Mouse (Mus musculus) adipocyte (in vitro differentiated cells): ENCODE measurements around the gene Gla.
"Not testable (repeated sequence)": the region's sequence is repeated elsewhere in the genome, so short reads cannot be mapped to it uniquely, and the experiment has no call there.

Experiments
- DNase-seq: peaks from one replicate; pipeline ENCODE4 v3.0.0-alpha.2; 2016; ENCODE audit warnings: low spot score

Gla gene

DNA sequence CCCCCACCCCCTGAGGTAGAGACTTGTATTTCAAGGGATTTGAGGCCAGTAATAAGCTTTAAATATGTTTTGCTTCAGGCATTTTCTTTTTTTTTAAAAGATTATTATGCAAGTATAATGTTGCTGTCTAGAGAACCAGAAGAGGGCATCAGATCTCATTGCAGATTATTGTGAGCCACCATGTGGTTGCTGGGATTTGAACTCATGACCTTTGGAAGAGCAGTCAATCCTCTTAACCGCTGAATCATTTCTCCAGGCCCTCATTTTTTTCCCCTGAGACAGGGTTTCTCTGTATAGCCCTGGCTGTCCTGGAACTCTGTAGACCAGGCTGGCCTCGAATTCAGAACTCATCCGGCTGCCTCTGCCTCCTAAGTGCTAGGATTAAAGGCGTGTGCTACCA is 12.7 kb downstream of the Gla start:
- peak; percentile 46 for DNase-seq

DNA sequence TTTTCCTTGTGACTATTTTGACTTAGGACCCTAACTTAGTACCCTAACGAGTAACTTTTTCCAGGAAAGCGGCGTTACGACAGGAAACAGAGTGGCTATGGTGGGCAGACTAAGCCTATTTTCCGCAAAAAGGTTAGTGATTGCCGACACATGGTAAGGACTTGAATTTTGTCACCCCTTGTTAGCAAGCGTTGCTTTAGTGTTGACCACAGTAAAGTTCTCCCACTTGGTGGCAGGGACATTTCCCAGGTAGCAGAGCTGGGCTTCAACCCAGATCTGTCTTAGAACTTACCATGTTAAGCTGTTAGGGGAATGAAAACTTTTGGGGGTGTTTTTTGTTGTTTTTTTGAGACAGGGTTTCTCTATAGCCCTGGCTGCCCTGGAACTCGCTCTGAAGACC is 14.5 kb downstream of the Gla start:
- DNase-seq, result peak; percentile 5

DNA sequence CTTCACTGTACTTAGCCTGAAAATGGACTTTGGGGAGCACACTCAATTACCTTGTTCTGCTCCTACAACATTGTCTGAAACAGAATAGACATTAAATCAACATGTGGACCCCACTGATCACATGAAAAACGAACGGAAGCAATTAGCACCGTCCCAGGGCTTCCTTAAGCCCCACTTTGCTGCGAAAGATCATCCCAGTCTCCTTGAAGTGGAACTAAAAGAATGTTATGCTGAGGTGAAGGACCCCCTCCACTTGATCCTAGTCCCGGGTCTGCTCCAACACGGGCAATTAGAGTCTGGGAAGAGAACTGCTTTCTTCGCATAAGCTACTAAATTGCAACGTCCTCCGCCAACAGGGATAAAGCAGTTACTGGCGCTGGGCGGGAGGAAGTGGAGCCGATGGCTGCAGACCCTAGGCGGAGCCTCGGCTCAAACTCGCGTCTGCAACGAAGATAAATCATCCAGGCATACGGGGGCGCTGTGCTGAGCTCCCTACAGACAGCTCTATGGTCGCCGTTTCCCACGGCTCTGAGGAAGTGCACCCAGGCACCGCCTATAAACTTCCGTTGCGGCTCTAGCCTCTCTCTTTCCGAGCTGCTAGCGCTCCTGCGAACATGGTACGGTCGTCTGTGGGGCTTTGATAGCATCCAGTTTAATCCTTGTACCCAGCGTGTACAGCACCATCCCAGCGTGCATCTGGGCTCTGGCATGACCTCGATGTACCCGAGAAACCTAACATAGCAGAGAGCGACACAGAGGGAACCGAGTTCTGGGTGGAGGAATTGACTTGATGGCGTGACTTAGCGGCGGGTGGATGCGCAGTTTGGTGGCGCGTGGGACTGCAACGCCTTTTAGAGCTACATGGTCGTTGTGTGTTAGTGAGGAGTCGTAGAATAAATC is 15.6 kb downstream of the Gla start, which contains the start of gene Rpl36a:
TSS of gene Rpl36a (plus strand) at position 552 of the 900 bp plus-strand sequence.
- peak; percentile 90 for DNase-seq

DNA sequence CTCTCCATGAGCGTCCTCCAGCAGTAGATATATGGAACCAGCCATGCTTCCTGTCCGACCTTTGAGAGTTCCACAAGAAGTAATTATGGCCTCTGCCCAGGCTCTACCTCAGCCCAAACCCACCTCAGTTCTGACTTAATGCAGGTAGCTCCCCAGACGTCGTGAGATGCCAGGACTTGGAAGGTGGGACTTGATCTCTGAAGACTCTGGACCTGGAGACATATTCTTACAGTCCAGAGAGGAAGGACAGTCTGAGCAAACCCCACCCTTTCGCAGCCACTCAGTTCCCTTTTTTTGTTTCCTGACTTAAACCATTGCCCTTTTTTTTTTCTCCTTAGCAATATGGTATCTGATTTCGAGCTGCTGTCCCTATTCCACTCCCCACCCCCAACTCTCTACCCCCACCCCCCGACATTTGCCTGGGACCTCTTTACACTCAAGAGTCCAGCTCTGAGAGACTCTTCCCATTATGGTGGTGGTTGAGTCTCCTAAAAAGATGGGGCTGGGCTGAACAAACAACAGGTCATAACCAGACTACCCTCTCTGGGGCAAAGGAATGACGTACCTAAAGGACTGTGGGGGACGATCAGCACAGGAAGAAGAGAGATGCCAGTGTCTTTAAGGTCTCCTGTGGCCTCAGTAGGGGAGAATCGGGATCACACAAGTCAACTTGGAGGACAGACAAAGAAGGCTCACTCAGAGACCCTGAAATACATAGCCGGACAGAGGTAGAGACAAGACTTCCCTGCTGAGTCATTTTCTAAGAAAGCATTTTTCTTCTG is 17.8 kb downstream of the Gla start, which contains the start of gene Btk:
TSS of gene Btk (minus strand) at position 683 of the 782 bp plus-strand sequence.
- no peak for DNase-seq

DNA sequence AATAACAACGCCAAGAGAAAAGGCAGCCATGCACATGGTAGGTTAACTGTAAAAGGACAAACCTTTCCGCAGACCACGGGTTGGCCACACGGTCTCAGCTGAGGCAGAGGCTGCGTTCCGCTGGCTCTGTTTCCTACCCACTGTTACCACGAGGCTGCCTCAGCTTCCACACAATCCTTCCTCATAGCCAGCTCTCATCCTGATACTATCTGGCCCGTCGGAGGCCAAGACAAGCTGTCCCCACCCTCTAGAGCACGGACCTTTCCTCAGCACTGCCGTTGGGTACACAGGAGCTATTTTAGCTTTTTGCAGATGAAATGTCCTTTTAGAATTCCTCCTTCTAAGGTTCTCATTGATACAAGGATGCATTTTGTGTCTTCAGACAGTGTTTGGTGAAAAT is 18.7 kb downstream of the Gla start:
- no peak for DNase-seq

DNA sequence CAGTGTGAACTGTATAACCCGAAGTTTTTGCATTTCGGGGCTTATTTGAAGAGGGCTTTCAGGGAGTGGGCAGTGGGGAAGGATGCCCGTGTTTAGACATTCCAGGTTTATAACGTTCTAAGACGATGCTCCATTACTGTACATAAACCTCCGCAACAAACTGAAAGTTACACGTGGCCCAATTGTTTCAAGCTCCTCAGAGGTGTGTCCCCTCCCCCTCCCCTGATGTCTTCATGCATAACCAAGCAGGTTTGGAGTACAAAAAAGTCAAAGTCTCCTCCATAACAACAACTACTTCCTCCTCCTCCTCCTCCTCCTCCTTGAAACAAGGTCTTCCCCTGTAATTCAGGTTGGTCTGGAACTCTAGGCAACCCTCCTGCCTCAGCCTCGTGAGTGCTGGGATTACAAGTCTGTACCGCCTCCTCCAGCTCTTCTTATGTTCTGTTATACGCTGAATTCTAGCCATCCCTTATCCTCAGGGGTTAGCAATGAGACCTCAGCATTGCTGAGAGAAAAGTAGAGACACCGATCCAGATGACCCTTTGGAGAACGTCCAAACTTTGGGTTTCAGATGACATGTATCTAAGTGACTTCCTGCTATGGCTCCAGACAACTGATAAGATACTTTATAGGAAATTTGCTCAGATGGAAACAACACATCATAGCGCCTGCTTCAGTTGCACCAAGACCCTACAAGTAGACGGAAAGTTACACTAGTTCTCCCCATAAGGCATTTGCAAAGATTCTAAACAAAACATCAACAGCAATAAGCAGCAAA is 20.2 kb downstream of the Gla start:
- no peak for DNase-seq

DNA sequence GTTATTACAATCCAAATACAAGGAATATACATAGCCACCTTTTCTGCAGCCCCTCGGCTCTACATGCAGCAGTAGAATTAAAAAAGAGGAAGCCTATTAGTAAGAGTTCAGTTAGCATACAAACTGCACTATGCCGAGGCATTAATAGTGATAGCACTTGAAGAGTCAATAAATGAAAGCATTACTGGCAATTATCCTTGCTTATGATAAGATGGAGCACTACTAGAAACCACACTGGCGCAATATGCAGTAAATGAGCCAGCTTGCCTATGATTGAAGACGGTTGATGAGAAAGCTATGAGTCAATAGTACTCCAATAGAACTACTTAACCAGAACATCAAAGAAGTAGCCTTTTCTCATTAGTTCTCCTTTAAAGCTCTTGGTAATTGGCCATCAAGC is 23.0 kb downstream of the Gla start:
- no peak for DNase-seq

DNA sequence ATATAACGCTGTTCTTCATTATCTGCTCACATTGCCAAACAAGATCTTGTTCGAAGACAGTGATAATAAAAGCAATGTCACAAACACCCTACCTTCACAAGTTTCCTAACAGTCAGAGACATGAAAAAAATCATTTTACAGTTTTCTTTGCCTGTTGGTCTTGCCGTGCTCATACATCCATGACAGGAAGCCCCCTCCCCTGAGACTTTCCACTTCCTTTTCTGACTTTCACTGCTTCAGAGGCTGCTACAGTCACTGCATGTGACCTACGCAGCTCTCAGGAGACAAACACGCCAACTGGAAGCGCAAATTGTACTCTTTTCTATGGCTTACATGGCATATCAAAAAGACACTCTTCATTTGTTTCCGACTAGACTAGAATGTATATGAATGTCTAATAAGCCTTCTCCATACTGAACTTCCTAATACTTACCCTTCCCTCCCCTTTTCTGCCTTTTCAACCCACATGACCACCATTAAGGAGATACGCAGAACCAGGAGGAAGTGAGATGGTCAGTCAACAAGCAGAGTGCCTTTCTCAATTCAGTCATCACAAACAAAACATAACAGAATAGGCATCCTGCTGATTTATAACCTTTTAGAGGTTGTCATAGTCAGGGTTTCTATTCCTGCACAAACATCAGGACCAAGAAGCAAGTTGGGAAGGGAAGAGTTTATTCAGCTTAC is 34.2 kb downstream of the Gla start:
- DNase-seq, result no peak

DNA sequence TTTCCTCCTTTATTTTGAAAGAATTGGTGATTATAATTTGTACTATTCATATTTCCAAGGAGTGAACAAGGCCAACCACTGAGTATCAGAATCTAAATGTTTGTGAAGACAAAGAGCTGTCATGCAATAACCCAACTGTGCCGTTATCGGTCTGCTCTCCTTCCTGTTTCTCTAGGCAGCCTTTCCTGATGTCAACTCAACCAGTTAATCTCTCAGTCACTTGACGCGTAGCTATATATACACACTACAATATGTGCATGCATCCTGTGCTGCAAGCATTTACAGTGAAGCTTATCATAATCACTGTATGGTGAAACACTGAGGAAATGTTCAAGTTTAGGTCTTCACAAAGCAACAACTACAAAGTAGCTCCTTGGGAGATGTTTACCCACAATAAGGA is 36.6 kb downstream of the Gla start:
- DNase-seq, result no peak

DNA sequence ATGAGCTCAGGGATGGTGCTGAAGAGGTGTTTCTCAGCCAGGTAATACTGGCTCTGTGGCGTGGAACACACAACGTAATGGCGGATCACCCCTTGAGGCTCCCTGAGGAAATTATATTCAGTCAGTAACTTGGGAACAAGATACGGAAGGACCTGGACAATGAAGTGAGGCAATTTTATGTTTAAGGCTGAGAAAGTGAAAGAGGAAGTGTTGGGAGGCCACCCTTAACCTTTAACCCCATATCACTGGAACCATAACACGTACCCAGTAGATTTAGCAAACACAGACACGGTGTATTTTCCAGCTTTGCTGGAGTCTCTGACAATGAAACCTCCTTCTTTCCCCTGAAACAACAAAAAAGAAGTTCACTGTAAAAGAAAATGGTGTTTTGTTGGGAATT is 46.5 kb downstream of the Gla start:
- no peak for DNase-seq

DNA sequence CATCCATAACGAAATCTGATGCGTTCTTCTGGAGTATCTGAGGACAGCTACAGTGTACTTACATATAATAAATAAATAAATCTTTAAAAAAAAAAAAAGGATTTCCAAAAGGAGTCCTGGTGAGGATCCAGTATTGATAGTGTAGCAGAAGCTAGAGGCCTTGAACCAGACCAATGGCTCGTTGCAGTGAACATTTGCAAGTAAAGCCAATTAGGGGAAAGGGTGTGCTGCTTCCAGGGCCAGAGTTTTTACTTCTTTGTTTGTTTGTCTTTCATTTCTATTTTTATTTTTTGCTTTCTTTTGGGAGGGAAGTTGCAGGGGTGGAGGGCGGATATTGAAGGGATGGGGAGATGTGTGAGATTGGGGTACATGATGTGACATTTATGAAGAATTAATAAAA is 47.6 kb downstream of the Gla start:
- DNase-seq, result peak; percentile 53

DNA sequence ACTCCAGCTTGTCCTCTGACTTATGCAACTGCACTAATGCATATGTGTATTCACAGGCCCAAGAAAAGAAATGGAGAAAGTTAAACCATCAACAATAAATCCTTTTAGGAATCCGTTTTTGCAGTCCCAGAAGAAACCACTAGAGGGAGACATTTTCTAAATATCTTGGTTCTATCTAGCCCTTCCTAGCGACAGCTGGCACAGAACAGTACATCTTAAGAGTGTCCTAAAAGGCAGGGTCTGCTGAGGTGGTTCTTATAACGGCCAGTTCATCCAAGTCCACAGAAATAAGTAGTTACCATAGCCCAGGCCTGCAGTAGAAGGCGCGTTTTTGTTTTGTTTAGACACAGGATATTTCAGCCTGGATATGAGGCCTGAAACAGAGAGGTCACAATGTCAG is 50.0 kb downstream of the Gla start:
- peak; percentile 77 for DNase-seq

DNA sequence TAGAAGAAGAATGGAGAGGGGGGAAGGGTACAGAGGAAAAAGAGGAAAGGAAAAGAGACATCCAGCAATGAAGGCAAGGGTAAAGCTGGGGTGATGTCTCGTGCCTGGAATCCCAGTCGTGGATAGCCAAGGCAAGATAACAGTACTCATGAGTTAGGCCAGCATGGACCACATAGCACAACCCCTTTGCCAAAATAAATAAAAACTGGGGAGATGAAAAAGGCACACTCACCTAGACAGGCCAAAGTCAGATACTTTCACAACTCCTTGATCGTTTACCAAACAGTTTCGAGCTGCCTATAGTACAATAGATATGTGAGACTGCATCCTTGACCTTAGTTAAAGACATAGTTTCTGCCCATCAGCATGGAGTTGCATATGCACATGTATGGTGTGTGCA is 53.6 kb downstream of the Gla start:
- no peak for DNase-seq

DNA sequence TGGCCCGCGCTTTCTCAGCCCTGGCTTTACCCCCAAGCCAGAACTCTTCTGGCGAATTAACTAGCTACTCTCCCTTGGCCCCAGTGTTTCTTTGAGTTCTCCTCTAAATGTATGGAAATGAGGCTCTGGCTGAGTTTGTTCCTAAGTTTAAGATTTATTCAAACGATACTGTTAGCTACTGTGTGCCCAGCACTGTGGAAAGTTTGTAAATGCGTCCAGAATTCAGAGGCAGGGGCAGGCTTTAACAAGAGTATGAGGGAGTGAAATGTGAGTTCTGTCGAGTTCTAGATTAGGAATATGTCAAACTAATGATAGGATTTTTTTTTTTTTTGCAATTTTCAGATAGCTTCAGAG is 59.0 kb downstream of the Gla start:
- DNase-seq, result no peak

DNA sequence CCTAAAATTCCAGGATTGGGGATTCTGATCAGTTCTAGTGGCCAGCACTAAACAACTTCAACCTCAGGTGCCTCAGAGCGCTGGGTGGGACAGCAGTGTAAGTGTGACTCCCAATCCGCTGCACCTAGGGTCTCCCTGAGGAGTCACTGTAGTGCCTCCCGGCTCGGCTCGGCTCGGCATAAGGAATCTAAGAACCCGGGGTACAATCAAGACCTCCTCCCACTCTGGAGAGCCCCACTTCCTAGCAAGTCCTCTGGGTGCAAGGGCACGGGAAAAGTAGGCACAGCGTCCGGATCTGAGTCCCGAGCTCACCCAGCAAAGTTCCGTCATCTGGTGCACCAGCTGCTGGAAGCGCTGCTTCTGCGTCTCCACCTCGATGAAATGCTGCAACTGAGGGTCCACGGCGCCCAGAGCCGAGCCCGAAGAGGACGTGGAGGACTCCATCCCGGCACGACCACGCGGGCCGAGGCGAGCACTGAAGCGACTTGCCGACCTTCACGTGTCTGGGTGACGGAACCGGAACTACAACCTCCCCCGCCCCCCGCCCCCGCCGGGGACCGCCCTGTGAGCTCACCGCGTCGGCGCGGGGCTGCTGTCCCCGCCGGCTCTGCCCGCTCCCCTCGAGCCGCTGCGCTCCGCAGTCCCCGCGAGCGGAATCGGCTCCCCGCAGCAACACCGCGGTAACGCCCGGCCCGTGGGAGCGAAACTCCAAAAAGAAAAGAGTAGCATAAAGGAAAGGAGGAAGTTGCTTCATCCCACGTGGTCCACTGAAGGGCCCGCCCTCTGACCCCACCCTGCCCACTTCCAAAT is 59.6 kb downstream of the Gla start, which contains the start of gene Timm8a1:
TSS of gene Timm8a1 (minus strand) at position 721 of the 810 bp plus-strand sequence.
- peak; percentile 56 for DNase-seq

DNA sequence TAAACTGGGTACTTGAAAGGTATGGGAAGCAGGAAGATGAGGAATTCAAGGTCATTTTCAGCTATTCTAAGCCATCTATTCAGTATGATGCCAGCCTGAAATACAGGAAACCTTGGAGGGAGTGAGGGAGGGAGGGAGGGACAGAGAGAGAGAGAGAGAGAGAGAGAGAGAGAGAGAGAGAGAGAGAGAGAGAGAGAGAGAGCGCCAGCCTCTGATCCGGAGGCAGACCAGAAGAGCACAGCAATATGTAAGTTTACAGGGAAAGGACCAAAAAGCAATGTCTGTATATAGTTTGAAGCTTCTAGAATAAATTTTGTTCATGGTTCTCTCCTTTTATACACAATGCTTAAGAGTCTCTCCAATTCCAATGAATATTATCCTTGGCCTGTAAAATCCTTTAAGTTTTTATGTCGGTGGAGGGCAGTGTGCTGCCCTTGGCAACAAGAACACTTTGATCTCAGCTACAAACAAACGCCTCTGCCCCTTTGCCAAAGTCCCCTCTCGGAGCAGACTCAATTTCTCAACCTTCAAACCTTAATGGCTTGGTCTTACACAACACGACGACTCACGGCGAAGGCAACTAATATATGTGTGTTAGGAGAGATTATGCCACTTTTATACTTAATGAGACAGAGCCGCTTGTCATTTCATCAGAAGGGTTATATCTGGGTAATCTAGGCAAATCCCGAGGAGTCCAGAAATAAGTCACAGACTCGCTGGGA is 60.4 kb downstream of the Gla start:
- DNase-seq, result peak; percentile 43

DNA sequence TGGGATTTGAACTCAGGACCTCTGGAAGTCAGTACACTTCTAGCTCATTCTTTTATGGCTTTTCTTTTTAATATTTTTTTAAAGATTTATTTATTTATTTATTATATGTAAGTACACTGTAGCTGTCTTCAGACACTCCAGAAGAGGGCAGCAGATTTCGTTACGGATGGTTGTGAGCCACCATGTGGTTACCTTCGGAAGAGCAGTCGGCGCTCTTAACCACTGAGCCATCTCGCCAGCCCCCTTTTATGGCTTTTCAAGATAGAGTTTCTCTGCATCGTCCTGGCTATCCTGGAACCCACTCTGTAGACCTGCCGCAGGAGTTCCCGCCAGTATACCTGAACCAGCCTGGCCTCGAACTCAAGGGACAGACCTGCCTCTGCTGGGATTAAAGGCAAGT is 61.1 kb downstream of the Gla start:
- DNase-seq, result not testable (repeated sequence)
